Mouse (Mus musculus) embryo, embryonic 11 days (tissue): Measurements from ENCODE around the gene Psmb7.

Source experiments
- DNase-seq: peaks from one replicate; pipeline ENCODE4 v3.0.0-alpha.2; 2015

Psmb7 gene

GRCm38 (mm10) chr2:38586733-38587132 lies 57.2 kb downstream of the Psmb7 start:
- DNase-seq = no peak

GRCm38 (mm10) chr2:38585379-38585736 lies 58.5 kb downstream of the Psmb7 start:
- DNase-seq = peak; percentile 68

GRCm38 (mm10) chr2:38584514-38585378 lies 59.1 kb downstream of the Psmb7 start:
- DNase-seq = peak; percentile 79

GRCm38 (mm10) chr2:38583982-38584381 lies 59.9 kb downstream of the Psmb7 start:
- no peak for DNase-seq

GRCm38 (mm10) chr2:38579528-38579927 lies 64.4 kb downstream of the Psmb7 start:
- DNase-seq = no peak

- DNase-seq = no peak
These were observed 65.0 kb downstream of the Psmb7 start for GRCm38 (mm10) chr2:38578602-38579521.

GRCm38 (mm10) chr2:38574697-38575096 lies 69.2 kb downstream of the Psmb7 start:
- no peak for DNase-seq

- no peak for DNase-seq
These were observed 71.8 kb downstream of the Psmb7 start for GRCm38 (mm10) chr2:38571971-38572601.

GRCm38 (mm10) chr2:38562596-38562995 lies 81.3 kb downstream of the Psmb7 start:
- DNase-seq = no peak

- no peak for DNase-seq
These were observed 83.3 kb downstream of the Psmb7 start for GRCm38 (mm10) chr2:38560296-38561227.

- DNase-seq = no peak
These were observed 87.2 kb downstream of the Psmb7 start for GRCm38 (mm10) chr2:38556721-38557120.

- DNase-seq = no peak
These were observed 88.2 kb downstream of the Psmb7 start for GRCm38 (mm10) chr2:38555659-38556058.

- no peak for DNase-seq
These were observed 89.5 kb downstream of the Psmb7 start for GRCm38 (mm10) chr2:38554226-38554995.

- DNase-seq = no peak
These were observed 91.9 kb downstream of the Psmb7 start for GRCm38 (mm10) chr2:38552004-38552443.

GRCm38 (mm10) chr2:38547793-38548517 lies 95.9 kb downstream of the Psmb7 start:
- no peak for DNase-seq

- DNase-seq = no peak
These were observed 97.1 kb downstream of the Psmb7 start for GRCm38 (mm10) chr2:38546748-38547147.

GRCm38 (mm10) chr2:38546222-38546621 lies 97.7 kb downstream of the Psmb7 start:
- DNase-seq = peak; percentile 72

- DNase-seq = no peak
These were observed 98.2 kb downstream of the Psmb7 start for GRCm38 (mm10) chr2:38545706-38546105.

- DNase-seq = no peak
These were observed 98.9 kb downstream of the Psmb7 start for GRCm38 (mm10) chr2:38544982-38545381.

- DNase-seq = no peak
These were observed 99.5 kb downstream of the Psmb7 start for GRCm38 (mm10) chr2:38544341-38544740.
